Mouse (Mus musculus): ENCODE data around the gene Dmrt1.

- TF ChIP-seq CTCF (IDR thresholded peaks at IDR 0.05; ENCODE audit: extremely low read depth, insufficient read length, insufficient replicate concordance, low read depth, low read length) = no peak
- no peak for TF ChIP-seq POLR2A (IDR thresholded peaks at IDR 0.05; ENCODE audit: low read depth, low read length)
These were observed 18.1 kb upstream of the Dmrt1 start for GRCm38 (mm10) chr19:25487350-25487749.
